Mouse (Mus musculus): ENCODE measurements around the gene Mgat5.

DNA sequence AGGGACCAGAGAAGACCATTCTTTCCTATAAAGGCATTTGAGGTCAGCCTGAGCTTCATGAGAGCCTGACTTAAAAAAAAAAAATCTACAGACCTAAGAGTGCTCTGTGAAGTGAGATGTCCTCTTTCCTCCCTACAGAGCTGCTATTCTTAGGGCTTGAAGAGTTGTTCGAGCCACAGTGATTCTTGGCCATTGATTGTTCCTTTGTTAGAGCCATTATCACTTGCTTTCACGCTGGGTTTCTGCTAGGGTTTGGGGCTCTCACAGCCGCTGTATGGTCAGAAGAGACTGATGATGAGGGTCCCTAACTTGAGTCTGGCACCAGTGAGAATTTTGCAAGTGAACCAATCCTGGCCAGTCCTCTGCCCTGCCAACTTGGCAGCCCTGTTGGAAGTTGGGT is 199.8 kb downstream of the Mgat5 start:
- no peak for TF ChIP-seq CHD2 (IDR thresholded peaks at IDR 0.05; ENCODE audit: low read depth, low read length)
- TF ChIP-seq MAFK (IDR thresholded peaks at IDR 0.05; ENCODE audit: insufficient read depth, low read depth, low read length), result no peak
- no peak for TF ChIP-seq ZC3H11A (IDR thresholded peaks at IDR 0.05; ENCODE audit: borderline replicate concordance, low read depth, low read length)
